Mouse (Mus musculus) small intestine, adult 2 months (tissue): ENCODE measurements at regions not wholly inside any gene's neighbourhood (a gene's known extent, or its start where the extent isn't known, plus 50 kb on each side); places are given as distances from the start of the nearest gene placed in this dataset.

Experiments
- H3K27ac ChIP-seq: fragments of 200-500 bp; 2 replicates; pipeline ENCODE4 v1.5.1; 2012; ENCODE audit warnings: low read depth, low read length, control low read depth, inconsistent platforms; ENCODE audit not compliant: insufficient read depth
- H3K27me3 ChIP-seq: fragments of 200-500 bp; 2 replicates; pipeline ENCODE4 v1.6.1; 2012; ENCODE audit warnings: mild to moderate bottlenecking, moderate library complexity, low read length, inconsistent platforms; ENCODE audit not compliant: control insufficient read depth, insufficient read depth
- H3K36me3 ChIP-seq: fragments of 200-500 bp; 2 replicates; pipeline ENCODE4 v1.6.1; 2012; ENCODE audit warnings: mild to moderate bottlenecking, low read length, control low read depth, inconsistent platforms; ENCODE audit not compliant: control insufficient read depth, insufficient read depth
- H3K4me1 ChIP-seq: fragments of 200-500 bp; 2 replicates; pipeline ENCODE4 v1.6.1; 2012; ENCODE audit warnings: low read length, inconsistent platforms, mixed read lengths; ENCODE audit not compliant: control insufficient read depth, insufficient read depth, insufficient read length
- H3K4me3 ChIP-seq: fragments of 200-500 bp; 2 replicates; pipeline ENCODE4 v1.5.1; 2012; ENCODE audit warnings: low read depth, mild to moderate bottlenecking, control low read depth, inconsistent platforms, low read length, moderate library complexity
- CTCF ChIP-seq: fragments of 200-500 bp; IDR thresholded peaks from 2 replicates; pipeline ENCODE4 v1.5.1; 2012; ENCODE audit warnings: low read depth, mild to moderate bottlenecking, control low read depth, inconsistent platforms, low read length, moderate library complexity, mixed read lengths; ENCODE audit not compliant: insufficient replicate concordance, insufficient read length; ENCODE audit errors: extremely low read depth
- POLR2A ChIP-seq: fragments of 200-500 bp; IDR thresholded peaks from 2 replicates; pipeline ENCODE4 v1.6.1; 2012; ENCODE audit warnings: low read depth, mild to moderate bottlenecking, control low read depth, inconsistent platforms, low read length, moderate library complexity
- WGBS: fragments of 180-500 bp; shearing (Covaris S2); methylation state at CpG from one replicate; pipeline ENCODE4 v1.1.7; 2018; 5-methylcytosine and 5-hydroxymethylcytosine counted together

GRCm38 (mm10) chr12:69452986-69453385 is 80.7 kb upstream of the Gm9887 start:
- Histone ChIP-seq H3K27me3 (no peaks in the 10 kb centered on the region), H3K4me1 (peaks cover 20% of the 10 kb centered on the region), H3K4me3 (no peak overlapping the region), H3K36me3 (no peaks in the 10 kb centered on the region), H3K27ac (no peak overlapping the region)
- WGBS: 95% methylated on average over 10 of the region's 10 CpGs
- TF ChIP-seq CTCF: no peak
- no peak for TF ChIP-seq POLR2A

GRCm38 (mm10) chr12:69451110-69451509 is 78.9 kb upstream of the Gm9887 start:
- Histone ChIP-seq H3K36me3 (no peaks in the 10 kb centered on the region), H3K4me3 (no peak overlapping the region), H3K4me1 (peaks cover 30% of the 10 kb centered on the region), H3K27me3 (no peaks in the 10 kb centered on the region), H3K27ac (peak overlapping the region; percentile 27; the same call in 1 of the 2 replicates)
- 10% methylated on average over 6 of the region's 6 CpGs for WGBS
- TF ChIP-seq POLR2A (no peak), CTCF (no peak)

GRCm38 (mm10) chr12:69447962-69448767 is 75.9 kb upstream of the Gm9887 start:
- 8% methylated on average over 14 of the region's 14 CpGs for WGBS
- Histone ChIP-seq H3K36me3 (no peaks in the 10 kb centered on the region), H3K4me1 (peaks cover 32% of the 10 kb centered on the region), H3K27me3 (no peaks in the 10 kb centered on the region), H3K4me3 (peak overlapping the region; percentile 20; the same call in 1 of the 2 replicates), H3K27ac (peak overlapping the region; percentile 78)
- TF ChIP-seq CTCF: no peak
- peak; percentile 26; the same call in 1 of the 2 replicates for TF ChIP-seq POLR2A

GRCm38 (mm10) chr12:69447322-69447827 is 75.1 kb upstream of the Gm9887 start:
- WGBS: 35% methylated on average over 9 of the region's 9 CpGs
- peaks cover 32% of the 10 kb centered on the region for H3K4me1 ChIP-seq
- TF ChIP-seq POLR2A (no peak), CTCF (no peak)
- peak overlapping the region; percentile 30; the same call in 1 of the 2 replicates for H3K4me3 ChIP-seq
- no peaks in the 10 kb centered on the region for H3K36me3 ChIP-seq
- peak overlapping the region; percentile 78 for H3K27ac ChIP-seq
- no peaks in the 10 kb centered on the region for H3K27me3 ChIP-seq

- Histone ChIP-seq H3K4me1 (peaks cover 32% of the 10 kb centered on the region), H3K27me3 (no peaks in the 10 kb centered on the region), H3K27ac (peak overlapping the region; percentile 78), H3K4me3 (peak overlapping the region; percentile 30), H3K36me3 (no peaks in the 10 kb centered on the region)
- TF ChIP-seq POLR2A: no peak
- TF ChIP-seq CTCF: no peak
- 9% methylated on average over 17 of the region's 17 CpGs for WGBS
Observed at GRCm38 (mm10) chr12:69446468-69447321, 74.4 kb upstream of the Gm9887 start.

- WGBS: 75% methylated on average over 10 of the region's 10 CpGs
- H3K27me3 ChIP-seq: no peaks in the 10 kb centered on the region
- no peak for TF ChIP-seq CTCF
- no peak for TF ChIP-seq POLR2A
- peak overlapping the region; percentile 78 for H3K27ac ChIP-seq
- no peak overlapping the region for H3K4me3 ChIP-seq
- H3K4me1 ChIP-seq: peaks cover 32% of the 10 kb centered on the region
- no peaks in the 10 kb centered on the region for H3K36me3 ChIP-seq
Observed at GRCm38 (mm10) chr12:69446085-69446467, 73.8 kb upstream of the Gm9887 start.
